Mouse (Mus musculus) CD8-positive naive resting alpha-beta T cell, adult 2 months (primary cell): ENCODE results near the gene Ddx41.
A peak's percentile ranks its signal among the peaks of the same experiment; 100 is the strongest.
"Not testable (repeated sequence)": the region's sequence is repeated elsewhere in the genome, so short reads cannot be mapped to it uniquely, and the experiment has no call there.

ENCODE experiments used
- DNase-seq, 2 experiments: peaks; one replicate each; pipeline ENCODE4 v3.0.0; 2022; ENCODE audit warnings: low read depth in 2 of 2, low spot score in 2 of 2

Ddx41 gene

GRCm38 (mm10) chr13:55536194-55537175 is at the start of gene Ddx41:
Gene Ddx41 (minus strand): TSS chr13:55536658.
- DNase-seq: peak; percentile 98 to 99

GRCm38 (mm10) chr13:55578086-55578485 is 41.6 kb upstream of the Ddx41 start:
- DNase-seq: no peak

- not testable (repeated sequence) for DNase-seq
These were observed 40.4 kb upstream of the Ddx41 start for GRCm38 (mm10) chr13:55576872-55577271.

GRCm38 (mm10) chr13:55575932-55576331 is 39.5 kb upstream of the Ddx41 start:
- no peak for DNase-seq

- DNase-seq: no peak
These were observed 37.9 kb upstream of the Ddx41 start for GRCm38 (mm10) chr13:55574321-55574720.

GRCm38 (mm10) chr13:55573432-55573831 is 37.0 kb upstream of the Ddx41 start, which contains the start of gene Tmed9:
Gene Tmed9 (plus strand): TSS chr13:55573732.
- DNase-seq: no peak

- DNase-seq: no peak
These were observed 35.5 kb upstream of the Ddx41 start for GRCm38 (mm10) chr13:55571977-55572376.

- peak; percentile 87 to 88 for DNase-seq
These were observed 34.7 kb upstream of the Ddx41 start, which contains the start of gene Fam193b for GRCm38 (mm10) chr13:55571027-55571751. Gene Fam193b (minus strand): TSS chr13:55571120.

GRCm38 (mm10) chr13:55570286-55570973 is 34.0 kb upstream of the Ddx41 start:
- DNase-seq: peak in 1 of 2 experiments; percentile 14

GRCm38 (mm10) chr13:55569726-55570285 is 33.3 kb upstream of the Ddx41 start:
- DNase-seq: no peak

- DNase-seq: not testable (repeated sequence)
These were observed 32.1 kb upstream of the Ddx41 start for GRCm38 (mm10) chr13:55568524-55568923.

GRCm38 (mm10) chr13:55567949-55568348 is 31.5 kb upstream of the Ddx41 start:
- DNase-seq: no peak

GRCm38 (mm10) chr13:55567001-55567400 is 30.5 kb upstream of the Ddx41 start:
- no peak for DNase-seq

- DNase-seq: no peak
These were observed 26.9 kb upstream of the Ddx41 start for GRCm38 (mm10) chr13:55563266-55563879.

- no peak for DNase-seq
These were observed 21.0 kb upstream of the Ddx41 start for GRCm38 (mm10) chr13:55557499-55557898.

- no peak for DNase-seq
These were observed 19.5 kb upstream of the Ddx41 start for GRCm38 (mm10) chr13:55555921-55556320.

GRCm38 (mm10) chr13:55549061-55549460 is 12.6 kb upstream of the Ddx41 start:
- DNase-seq: no peak

GRCm38 (mm10) chr13:55548426-55548825 is 12.0 kb upstream of the Ddx41 start:
- DNase-seq: no peak

GRCm38 (mm10) chr13:55547916-55548315 is 11.5 kb upstream of the Ddx41 start:
- no peak for DNase-seq

- no peak for DNase-seq
These were observed 8.3 kb upstream of the Ddx41 start for GRCm38 (mm10) chr13:55544792-55545191.
